Mouse (Mus musculus) neutrophil, adult 5-6 weeks (primary cell): Measurements from ENCODE around the gene Fam166a. TPM values are rescaled to one million over a fixed set of nuclear protein-coding genes. Genes with fewer than 3 reads are reported as not detected.

ENCODE experiments used
- ATAC-seq: fragments of 151-379, 151-347 bp; 2 replicates; pipeline ENCODE4 v1.8.0; 2017; ENCODE audit warnings: mild to moderate bottlenecking, moderate TSS enrichment; ENCODE audit not compliant: insufficient number of reproducible peaks, poor library complexity, low FRiP score, severe bottlenecking; ENCODE audit errors: extremely low read depth
- total RNA-seq: library from RNA; stranded (forward); fragments of 200-1000 nt; gene quantifications from 2 replicates; pipeline ENCODE4 v1.2.3, GENCODE M21; 2017

The Fam166a gene
- total RNA-seq, 1 experiment from 2014 or later: not detected

DNA sequence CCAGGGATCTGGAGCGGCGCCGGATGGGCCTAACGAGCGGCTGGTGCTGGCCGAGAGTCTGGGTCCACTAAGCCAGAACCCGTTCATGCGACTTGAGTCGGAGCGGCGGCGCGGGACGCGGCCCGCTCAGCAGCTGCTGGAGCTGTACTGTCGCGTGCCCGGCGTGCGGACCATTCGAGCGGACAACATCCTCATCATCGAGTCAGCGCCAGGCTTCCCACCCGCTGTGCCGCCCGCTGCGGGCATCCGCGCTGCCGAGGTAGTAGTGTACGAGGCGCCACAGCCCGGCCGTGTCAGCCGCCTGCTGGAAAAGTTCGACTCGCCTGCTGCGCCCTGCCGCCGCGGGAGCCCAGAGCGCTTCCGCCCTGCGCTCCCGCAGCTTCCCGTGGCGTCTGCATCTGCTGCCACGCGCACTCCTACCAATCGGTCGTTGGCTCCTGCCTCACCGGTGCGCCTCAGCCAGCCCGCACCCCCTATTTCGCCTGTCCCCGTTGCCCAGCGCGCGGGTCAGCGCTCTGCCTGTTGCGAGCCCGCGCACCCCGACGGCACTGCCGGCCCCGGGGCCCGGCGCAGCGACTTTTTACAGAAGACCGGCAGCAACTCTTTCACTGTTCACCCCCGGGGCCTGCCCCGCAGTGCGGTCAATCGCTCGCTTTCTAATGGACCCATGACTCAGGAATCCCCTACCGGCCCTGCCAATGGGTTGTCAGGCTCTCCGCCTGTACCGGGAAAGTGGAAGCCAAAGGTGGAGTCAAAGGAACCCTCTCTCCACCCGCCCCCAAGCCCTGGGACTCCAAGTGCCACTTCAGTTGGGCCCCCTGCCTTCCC, 44.5 kb downstream of the Fam166a start:
- ATAC-seq: no peak

DNA sequence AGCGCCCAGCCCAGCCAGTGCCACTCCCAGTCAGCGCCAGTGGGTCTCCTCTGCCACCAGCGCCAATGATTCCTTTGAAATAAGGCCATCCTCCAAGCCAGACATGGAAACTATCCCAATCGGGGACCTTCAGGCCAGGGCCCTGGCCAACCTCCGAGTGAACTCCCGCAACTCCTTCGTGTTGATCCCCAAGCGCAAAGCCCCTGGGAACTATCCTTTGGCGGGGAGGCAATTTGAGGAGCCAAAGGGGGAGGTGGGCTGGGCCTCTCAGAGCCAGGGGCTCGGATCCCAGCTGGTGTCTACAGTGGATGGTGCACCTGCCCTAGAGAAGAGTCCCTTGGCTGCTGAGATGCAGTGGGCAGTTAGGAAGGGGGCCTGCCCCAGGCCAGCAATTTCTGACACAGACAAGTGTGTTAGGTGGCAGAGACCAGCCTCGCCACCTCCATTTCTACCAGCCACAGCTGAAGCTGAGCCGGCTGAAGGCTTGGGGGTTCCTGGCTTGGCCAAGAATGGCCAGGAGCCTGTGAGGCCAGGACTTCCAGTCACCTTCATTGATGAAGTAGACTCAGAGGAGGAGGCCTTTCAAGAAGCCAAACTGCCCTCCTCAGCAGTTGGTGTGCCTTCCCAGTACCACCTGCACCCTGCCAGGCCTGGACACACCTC, 45.2 kb downstream of the Fam166a start:
- no peak for ATAC-seq

DNA sequence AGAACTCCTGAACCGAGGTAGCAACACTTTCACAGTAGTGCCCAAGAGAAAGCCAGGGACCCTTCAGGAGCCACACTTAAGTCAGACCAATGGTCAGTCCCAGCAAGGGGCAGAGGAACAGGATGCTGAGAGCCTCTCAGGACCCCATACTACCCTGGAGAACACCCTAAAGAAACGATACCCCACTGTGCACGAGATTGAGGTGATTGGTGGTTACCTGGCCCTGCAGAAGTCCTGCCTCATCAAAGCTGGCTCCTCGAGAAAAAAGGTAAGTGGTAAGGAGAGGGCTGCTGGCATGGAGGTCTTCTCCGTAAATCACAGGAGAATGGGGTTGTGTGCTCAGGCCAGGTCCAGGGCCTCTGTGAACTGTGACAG, 45.7 kb downstream of the Fam166a start:
- no peak for ATAC-seq

DNA sequence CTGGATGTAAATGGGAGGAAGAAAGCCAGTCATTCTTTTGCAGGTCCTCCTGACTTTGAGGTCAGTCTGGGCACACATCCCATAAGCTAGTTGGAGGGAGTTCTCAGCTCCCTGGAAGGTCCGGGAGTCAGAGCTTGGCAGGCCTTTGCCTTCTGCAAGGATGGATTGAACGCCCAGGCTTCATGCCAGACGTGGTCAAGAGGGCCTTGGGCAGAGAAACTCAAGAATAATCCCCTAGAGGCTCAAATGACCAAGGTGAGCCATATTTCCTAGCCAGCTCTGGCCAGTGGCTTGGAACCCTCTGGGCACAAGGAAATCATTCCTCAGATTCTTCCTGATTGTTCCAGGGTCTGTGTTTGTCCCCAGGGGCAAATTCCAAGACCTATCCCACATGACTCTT, 46.3 kb downstream of the Fam166a start:
- no peak for ATAC-seq

DNA sequence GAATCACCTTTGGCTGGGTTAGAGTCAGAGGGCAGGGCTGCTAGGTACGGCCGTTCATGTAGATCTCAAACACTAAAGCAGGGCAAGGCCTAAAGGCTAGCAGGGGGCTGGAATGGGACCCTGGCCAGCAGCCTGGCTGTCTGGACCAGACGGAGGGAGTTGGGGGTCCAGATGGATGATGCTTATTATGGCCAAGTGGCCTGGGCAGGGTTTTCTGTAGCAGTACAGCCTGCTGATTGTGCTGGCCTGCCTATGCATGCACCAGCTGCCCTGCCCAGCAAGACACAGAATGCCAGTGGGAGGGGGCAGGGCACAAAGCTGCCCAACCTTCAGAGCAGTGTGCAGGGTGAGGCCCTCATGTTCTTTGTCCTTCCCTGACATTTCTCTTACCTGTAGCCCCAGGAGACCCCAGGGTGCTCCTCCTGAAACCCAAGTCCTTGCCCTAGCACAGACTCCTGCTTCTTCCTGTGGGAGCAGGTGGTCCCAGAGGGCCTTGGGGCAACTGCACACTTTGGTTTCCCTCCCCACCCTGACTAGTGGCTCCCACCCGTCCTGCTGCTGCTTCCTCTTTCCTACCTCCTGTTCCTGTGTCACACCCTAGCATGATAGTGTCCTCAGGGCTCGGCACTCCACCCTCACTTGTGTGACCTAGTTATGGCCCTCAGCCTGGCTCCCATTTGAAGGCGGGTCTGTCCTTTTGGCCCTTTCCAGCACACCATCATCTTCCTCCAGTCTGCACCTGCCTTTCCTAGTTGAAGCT, 47.5 kb downstream of the Fam166a start:
- ATAC-seq: no peak

DNA sequence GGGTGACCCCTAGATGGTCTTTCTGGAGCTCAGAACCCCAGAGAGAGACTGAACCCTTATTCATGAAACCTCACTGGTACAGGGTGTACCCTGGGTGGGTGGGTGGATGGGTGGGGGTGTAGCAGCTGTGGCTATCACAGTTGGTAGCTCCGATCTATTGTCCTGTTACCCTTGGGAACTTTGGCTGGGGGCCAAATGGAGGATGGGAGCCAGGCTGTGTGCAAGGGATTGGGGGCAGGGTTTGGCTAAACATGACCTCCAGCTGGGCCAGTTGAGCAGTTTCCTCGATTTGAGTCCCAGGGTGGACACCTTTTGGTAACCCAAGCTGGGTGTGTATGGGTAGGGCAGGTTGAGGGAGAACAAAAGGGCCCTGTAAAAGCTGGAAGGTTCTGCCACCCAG, 48.2 kb downstream of the Fam166a start:
- ATAC-seq: no peak

DNA sequence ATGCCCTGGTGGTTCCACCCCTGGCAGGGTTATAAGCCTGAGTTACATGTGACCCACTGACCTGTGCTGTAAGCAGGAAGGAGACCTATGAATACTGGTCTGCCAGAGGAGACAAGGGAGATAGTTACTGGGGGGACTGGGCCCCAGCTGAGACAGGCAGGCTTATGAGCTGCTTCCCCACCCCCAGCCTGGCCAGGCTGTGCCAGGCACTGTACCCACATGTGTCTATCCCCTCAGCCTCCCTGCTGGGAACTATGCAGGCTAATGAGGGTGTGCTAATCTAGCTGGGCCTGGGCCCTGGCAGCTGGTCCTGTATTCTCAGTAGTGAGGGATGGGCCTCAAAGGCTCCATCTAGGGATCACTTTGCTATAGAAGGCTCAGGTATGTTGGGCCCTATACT, 48.7 kb downstream of the Fam166a start:
- ATAC-seq: no peak

DNA sequence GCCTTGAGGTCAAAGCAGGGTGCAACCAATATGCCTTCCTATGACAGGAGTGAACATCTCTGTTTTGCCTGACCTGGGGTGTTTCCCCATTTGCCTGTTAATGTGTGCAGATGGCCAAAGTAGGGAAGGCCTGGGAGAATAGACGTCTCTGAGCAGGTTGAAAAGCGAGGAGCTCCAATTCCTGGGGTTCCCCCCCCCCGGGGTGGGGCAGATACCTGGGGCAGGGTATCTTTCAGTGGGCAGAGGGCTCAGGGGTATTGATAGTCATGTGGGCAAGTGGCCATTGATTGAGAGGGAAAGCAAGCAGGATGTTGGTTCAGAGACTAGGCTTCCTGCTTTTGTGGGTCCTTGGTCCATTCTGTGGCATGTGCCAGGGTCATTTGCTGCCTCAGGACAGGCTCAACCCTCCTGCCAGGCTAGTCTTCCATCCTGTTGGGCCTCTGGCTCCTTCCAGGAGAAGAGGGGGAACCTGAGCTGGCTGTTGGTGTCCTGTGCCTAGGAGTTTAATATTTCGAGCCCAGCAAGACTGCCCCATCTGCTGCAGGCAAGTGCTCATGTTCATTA, 49.3 kb downstream of the Fam166a start:
- no peak for ATAC-seq

Other genes with a start within 250 kb of the Fam166a start
- gene Mrpl41, start 243.6 kb upstream of the Fam166a start, total RNA-seq: 45.7 and 55.7 TPM in 2 replicates
- gene Pnpla7, start 242.7 kb upstream of the Fam166a start, total RNA-seq: 194 and 205 TPM in 2 replicates
- gene Nsmf, start 164.4 kb upstream of the Fam166a start, total RNA-seq: 21.5 and 22.8 TPM in 2 replicates
- not detected in 2 replicates for gene Entpd8, start 138.4 kb upstream of the Fam166a start, total RNA-seq
- not detected in 2 replicates for gene Noxa1, start 123.6 kb upstream of the Fam166a start, total RNA-seq
- 1.7 and 3.6 TPM in 2 replicates for gene Nrarp, start 38.0 kb upstream of the Fam166a start, total RNA-seq
- gene Tor4a, start 21.9 kb upstream of the Fam166a start, total RNA-seq: 50.0 and 56.1 TPM in 2 replicates
- 95.0 and 104 TPM in 2 replicates for gene Nelfb, start 7.3 kb upstream of the Fam166a start, total RNA-seq
- gene Stpg3, start 4.1 kb upstream of the Fam166a start, total RNA-seq: not detected in 2 replicates
- 222 and 223 TPM in 2 replicates for gene Tubb4b, start 6.0 kb downstream of the Fam166a start, total RNA-seq
- not detected in 2 replicates for gene Slc34a3, start 15.6 kb downstream of the Fam166a start, total RNA-seq
- not detected in 2 replicates for gene Rnf224, start 18.0 kb downstream of the Fam166a start, total RNA-seq
- gene Rnf208, start 23.5 kb downstream of the Fam166a start, total RNA-seq: 0.58 TPM in 1 of 2 replicates, not detected in the other
- gene Cysrt1, start 23.7 kb downstream of the Fam166a start, total RNA-seq: 1.0 TPM in 1 of 2 replicates, not detected in the other
- gene AL732309.1, start 28.1 kb downstream of the Fam166a start, total RNA-seq: 6.1 and 8.7 TPM in 2 replicates
- gene Tmem203, start 36.7 kb downstream of the Fam166a start, total RNA-seq: 6.9 and 16.7 TPM in 2 replicates
- gene Tprn, start 43.9 kb downstream of the Fam166a start, total RNA-seq: 4.9 and 6.9 TPM in 2 replicates
- 31.0 and 33.0 TPM in 2 replicates for gene Ssna1, start 53.7 kb downstream of the Fam166a start, total RNA-seq
- 49.5 and 82.2 TPM in 2 replicates for gene Anapc2, start 53.7 kb downstream of the Fam166a start, total RNA-seq
- gene Tmem210, start 69.4 kb downstream of the Fam166a start, total RNA-seq: not detected in 2 replicates
- not detected in 2 replicates for gene Lrrc26, start 71.2 kb downstream of the Fam166a start, total RNA-seq
- gene Grin1, start 100.4 kb downstream of the Fam166a start, total RNA-seq: not detected in 2 replicates
- gene Man1b1, start 113.6 kb downstream of the Fam166a start, total RNA-seq: 49.2 and 79.5 TPM in 2 replicates
- gene Dpp7, start 137.6 kb downstream of the Fam166a start, total RNA-seq: 24.7 and 25.5 TPM in 2 replicates
- 8.7 and 11.7 TPM in 2 replicates for gene Uap1l1, start 146.9 kb downstream of the Fam166a start, total RNA-seq
- gene Sapcd2, start 153.6 kb downstream of the Fam166a start, total RNA-seq: not detected in 2 replicates
- not detected in 2 replicates for gene Entpd2, start 177.1 kb downstream of the Fam166a start, total RNA-seq
- not detected in 2 replicates for gene Npdc1, start 180.6 kb downstream of the Fam166a start, total RNA-seq
- gene Fut7, start 204.5 kb downstream of the Fam166a start, total RNA-seq: 4.0 and 4.5 TPM in 2 replicates
- gene Abca2, start 210.0 kb downstream of the Fam166a start, total RNA-seq: 15.7 and 21.4 TPM in 2 replicates
- not detected in 2 replicates for gene Clic3, start 238.1 kb downstream of the Fam166a start, total RNA-seq
- gene Paxx, start 242.3 kb downstream of the Fam166a start, total RNA-seq: 38.3 and 54.9 TPM in 2 replicates